In the genomic region with DNA sequence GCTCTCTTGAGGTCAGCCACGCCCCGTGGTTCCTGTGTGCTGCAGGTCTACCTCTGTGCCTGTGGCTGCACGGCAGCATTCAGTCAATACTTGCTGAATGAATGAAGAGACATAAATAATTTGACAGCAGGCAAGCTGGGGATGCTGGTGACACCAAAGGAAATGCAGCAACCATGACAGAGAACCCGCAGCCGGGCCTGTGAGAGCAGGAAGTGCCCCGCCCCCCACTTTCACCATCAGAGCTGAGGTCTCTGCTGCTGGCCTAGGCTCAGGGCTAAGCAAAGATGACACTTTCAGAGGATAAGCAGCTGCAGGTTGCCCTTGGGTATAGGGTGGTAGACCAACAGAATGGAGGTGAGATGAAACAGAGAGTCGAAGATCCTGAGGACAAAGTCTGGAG, we compare ENCODE assay signal across 12 mouse cellular contexts. TPM values are rescaled to one million over a fixed set of nuclear protein-coding genes. Genes with fewer than 3 reads are reported as not detected.
DNase-seq lines count a peak whose midpoint lies in the region; TF ChIP-seq lines count a peak whose summit lies in the region.
"Had no signal": no experiment of that assay in that cellular context is flagged by ENCODE, and none has a peak within 500 bp of the region (broad histone marks: within the 10 kb centered on the region; RNA-seq: fewer than 3 reads in every experiment).

No protein-coding gene starts in this region.

- 75% methylated on average over 7 of the region's 7 CpGs for WGBS in forebrain, embryonic 10.5 days

- peak; percentile 3 for DNase-seq in lung, postnatal 14 days
- DNase-seq in lung, postnatal 25 days (ENCODE audit: low spot score) = no peak
- peak; percentile 39 for DNase-seq in CH12.LX (ENCODE audit: extremely low read depth)
- DNase-seq in induced T-regulatory cell, adult 2 months (ENCODE audit: low read depth) = peak; percentile 54
- peak; percentile 74 for DNase-seq in thymus, postnatal 0 days (ENCODE audit: low spot score)
- no peak for DNase-seq in cerebellum, adult 9-11 months
- DNase-seq in gastrocnemius, postnatal 4 days (ENCODE audit: low spot score in 2 of 2) = no peak
- DNase-seq in forebrain, embryonic 10.5 days (ENCODE audit: extremely low spot score, low spot score) = no peak
- DNase-seq: adrenal gland, postnatal 10 days; cerebellum, adult 8-10 months had no signal

- TF ChIP-seq CTCF in CH12.LX (conservative IDR thresholded peaks at IDR 0.05 in 1 of 2, IDR thresholded peaks at IDR 0.05 in 1 of 2; ENCODE audit: low read depth in 2 of 2, low read length in 2 of 2) = no peak

- no peak for TF ChIP-seq POLR2A in CH12.LX (IDR thresholded peaks at IDR 0.05; ENCODE audit: low read depth, low read length)

- no peaks in the 10 kb centered on the region for H3K36me3 ChIP-seq in CH12.LX (replicated peaks in 1 of 2; ENCODE audit: control insufficient read depth in 1 of 2, insufficient read depth in 1 of 2, low read length in 1 of 2)
- H3K36me3 ChIP-seq in forebrain, embryonic 10.5 days (replicated peaks) = no peaks in the 10 kb centered on the region
- H3K36me3 ChIP-seq: embryonic facial prominence, embryonic 15.5 days had no signal

- H3K9me3 ChIP-seq in CH12.LX (replicated peaks; ENCODE audit: low read length) = no peaks in the 10 kb centered on the region
- no peaks in the 10 kb centered on the region for H3K9me3 ChIP-seq in forebrain, embryonic 10.5 days
- H3K9me3 ChIP-seq: embryonic facial prominence, embryonic 15.5 days had no signal

- no peak overlapping the region for H3K4me2 ChIP-seq in CH12.LX (ENCODE audit: insufficient read depth, low read depth, poor library complexity, severe bottlenecking)
- H3K4me2 ChIP-seq: embryonic facial prominence, embryonic 15.5 days had no signal

- H3K4me1 ChIP-seq in CH12.LX (ENCODE audit: control insufficient read depth in 1 of 2, insufficient read depth in 2 of 2) = peaks cover 0 to 13% of the 10 kb centered on the region in 2 experiments; a peak in 2 of 4 replicates
- H3K4me1 ChIP-seq in forebrain, embryonic 10.5 days = peaks cover 41% of the 10 kb centered on the region

- peaks cover 76% of the 10 kb centered on the region for H3K27me3 ChIP-seq in CH12.LX (replicated peaks)
- peaks cover 58% of the 10 kb centered on the region for H3K27me3 ChIP-seq in forebrain, embryonic 10.5 days (ENCODE audit: poor library complexity, severe bottlenecking)

- H3K4me3 ChIP-seq in CH12.LX (replicated peaks in 1 of 3; ENCODE audit: low read depth in 2 of 3, low read length in 2 of 3, poor library complexity in 1 of 3) = no peak overlapping the region
- H3K4me3 ChIP-seq in forebrain, embryonic 10.5 days = no peak overlapping the region
- H3K4me3 ChIP-seq: embryonic facial prominence, embryonic 15.5 days had no signal

- H3K27ac ChIP-seq in CH12.LX (ENCODE audit: insufficient read depth, low read depth) = no peak overlapping the region
- H3K27ac ChIP-seq in forebrain, embryonic 10.5 days = no peak overlapping the region
- H3K27ac ChIP-seq: embryonic facial prominence, embryonic 15.5 days had no signal

- no peak for TF ChIP-seq EP300 in CH12.LX (IDR thresholded peaks at IDR 0.05; ENCODE audit: low read length)

- dilution Hi-C loops in CH12.LX (cut with MboI; ENCODE audit: extremely low pct_ligation_motif_present, extremely low pct_unique_long_range_greater_than_20kb, low sequenced_read_pairs) = no loop called here

- no peaks in the 10 kb centered on the region for H3K79me2 ChIP-seq in CH12.LX (replicated peaks; ENCODE audit: control insufficient read depth, extremely low read depth, insufficient read depth, poor library complexity, severe bottlenecking)

- H3K9ac ChIP-seq in CH12.LX (ENCODE audit: insufficient read depth, low read depth) = no peak overlapping the region
- H3K9ac ChIP-seq: embryonic facial prominence, embryonic 15.5 days had no signal

- in situ Hi-C loops in CH12.LX (cut with MboI; ENCODE audit: low pct_ligation_motif_present, low pct_unique_long_range_greater_than_20kb, low sequenced_read_pairs) = no loop called here

- no peak for TF ChIP-seq RAD21 in CH12.LX (IDR thresholded peaks at IDR 0.05; ENCODE audit: low read depth, low read length)

TF ChIP-seq in CH12.LX, 34 proteins besides CTCF, POLR2A, EP300 and RAD21:
- no peak for TF ChIP-seq IRF4 (IDR thresholded peaks at IDR 0.05; ENCODE audit: low read depth, low read length)
- no peak for TF ChIP-seq NELFE (IDR thresholded peaks at IDR 0.05; ENCODE audit: low read depth, low read length)
- TF ChIP-seq JUN (IDR thresholded peaks at IDR 0.05; ENCODE audit: insufficient read depth, low read depth, low read length) = no peak
TF ChIP-seq in CH12.LX: peak in this region for 0.

RNA-seq across cellular contexts. Expression of gene Golga7b, which starts 58.8 kb away (rescaled TPM):
- 0.08 TPM in 2 replicates for total RNA-seq in CH12.LX (2012; rRNA removed)
- total RNA-seq in CH12.LX (2014; rRNA removed) = 0.07 and 0.18 TPM in 2 replicates
- polyA plus RNA-seq in CH12.LX (2012; ENCODE audit: insufficient read length, low read depth) = 0.14 and 0.19 TPM in 2 replicates
- 0.39 and 0.52 TPM in 2 replicates for polyA plus RNA-seq in thymus, postnatal 0 days (2015; fragmentation: Nextera tagmentation; extraction: Ambion mirVana)
- 1 to 10 TPM; 1.2 to 1.5 TPM for total RNA-seq in gastrocnemius, postnatal 4 days (2021)
- 0.59 and 1.0 TPM in 2 replicates for polyA plus RNA-seq in forebrain, embryonic 10.5 days (2016; fragmentation: Nextera tagmentation; extraction: Ambion mirVana)
- total RNA-seq: liver, adult 2 months had no signal
- polyA plus RNA-seq: liver, adult 2 months had no signal

Comparison
In these comparisons a context has a peak if more than half of its experiments do, and no peak if none do; other contexts are left out.
1. DNase-seq: peak in lung, postnatal 14 days (single experiment), CH12.LX (single experiment), induced T-regulatory cell, adult 2 months (single experiment) and thymus, postnatal 0 days (single experiment); none in lung, postnatal 25 days (single experiment), cerebellum, adult 9-11 months (single experiment), gastrocnemius, postnatal 4 days (0 of 2) and forebrain, embryonic 10.5 days (single experiment).